Mouse (Mus musculus) ovary, adult 2 months (tissue): ENCODE measurements around the gene Gm45521. TPM values are rescaled to one million over a fixed set of nuclear protein-coding genes. Genes with fewer than 3 reads are reported as not detected.

Experiments
- polyA plus RNA-seq: library from polyadenylated mRNA; depleted of rRNA; stranded (reverse); fragments of >200 nt; gene quantifications from 2 replicates; pipeline ENCODE4 v1.2.3, GENCODE M21; 2012; rRNA removed

Gene Gm45521
- not detected in 2 replicates for polyA plus RNA-seq

DNA sequence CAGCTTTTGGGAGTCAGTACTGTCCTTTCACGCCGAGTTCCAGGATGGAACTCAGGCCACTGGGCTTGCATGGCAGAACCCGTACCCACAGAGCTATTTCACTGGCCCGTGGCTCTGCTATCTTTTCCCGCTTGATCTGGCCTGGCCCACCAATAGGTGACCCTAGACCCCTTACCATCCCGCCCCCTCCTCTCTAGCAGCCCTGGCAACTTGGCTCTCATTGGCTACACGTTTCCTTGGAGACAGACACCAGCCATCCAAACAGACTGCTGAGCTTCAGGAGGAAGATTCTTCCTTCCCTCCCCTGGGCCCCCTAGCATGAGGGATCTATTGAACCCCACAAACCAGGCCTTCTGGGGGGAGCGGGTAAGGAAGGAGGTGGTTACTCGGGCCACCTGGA, at the start of gene Gm45521:
Gene Gm45521, plus strand, starts transcription at position 240 of the 400 bp plus-strand sequence.

DNA sequence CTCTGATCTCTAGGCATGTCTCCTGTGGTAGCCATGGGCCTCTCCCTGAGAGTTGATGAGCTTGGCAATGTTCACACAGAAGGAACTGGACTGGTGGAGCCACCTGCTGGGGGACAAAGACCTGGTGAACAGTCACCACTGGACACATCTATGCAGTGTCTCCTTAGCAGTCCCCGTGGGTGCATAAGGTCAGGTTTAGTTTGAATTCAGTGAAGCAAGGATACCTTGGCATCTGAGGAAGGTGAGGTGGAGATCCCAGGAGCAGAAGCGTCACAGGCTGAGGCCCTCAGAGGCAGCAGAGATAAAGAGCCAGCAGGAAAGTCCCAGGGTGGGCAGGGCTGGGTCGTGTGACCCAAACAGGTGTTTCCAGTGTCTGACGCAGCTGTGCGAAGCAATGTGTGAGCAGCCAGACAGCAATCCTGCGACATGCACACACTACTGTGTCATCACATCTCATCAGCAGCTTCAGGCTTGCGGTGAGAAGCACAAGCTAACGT, 37.2 kb downstream of the Gm45521 start, which contains the start of gene Dnase1l3:
Gene Dnase1l3, minus strand, starts transcription at position 303 of the 497 bp plus-strand sequence.

DNA sequence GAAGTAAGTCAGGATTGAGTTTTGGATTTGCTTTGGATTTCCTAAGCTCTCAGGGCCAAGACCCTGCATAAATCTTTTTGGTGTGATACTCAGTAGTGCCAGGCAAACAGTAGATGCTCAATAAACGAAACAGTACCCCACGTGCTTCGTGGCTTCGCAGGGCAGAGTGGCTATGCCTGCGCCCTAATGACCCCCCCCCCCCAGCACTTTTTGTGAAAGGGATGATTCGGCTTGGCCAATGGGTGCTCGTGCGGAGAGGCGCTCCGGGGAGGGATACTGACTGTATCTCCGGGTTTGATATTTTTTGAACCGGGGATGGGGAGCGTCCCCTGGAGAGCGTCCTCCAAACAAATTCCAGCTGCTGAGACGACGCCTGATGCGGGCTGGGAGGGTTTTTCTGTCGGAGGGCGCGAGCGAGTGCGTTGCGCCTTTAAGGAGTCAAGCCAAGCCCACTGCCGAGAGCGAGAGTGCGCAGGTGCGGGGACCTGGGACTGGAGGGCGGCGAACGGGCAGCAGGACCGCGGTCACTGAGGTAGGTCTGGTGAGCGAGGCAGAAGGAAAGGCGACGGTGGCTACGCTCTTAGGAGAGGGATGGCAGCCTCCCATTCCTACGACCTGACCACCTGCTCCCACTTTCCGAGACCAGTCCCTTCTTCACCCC, 45.5 kb downstream of the Gm45521 start, which contains the start of gene Abhd6:
Gene Abhd6, plus strand, starts transcription at position 471 of the 661 bp plus-strand sequence.

Other genes with a start within 250 kb of the Gm45521 start
- gene Gm26661, start 165.7 kb upstream of the Gm45521 start, polyA plus RNA-seq, result not detected in 2 replicates
- 37.4 and 40.3 TPM in 2 replicates for gene Flnb, start 139.3 kb upstream of the Gm45521 start, polyA plus RNA-seq
- 0.38 and 0.61 TPM in 2 replicates for gene Dnase1l3, start 37.3 kb downstream of the Gm45521 start, polyA plus RNA-seq
- gene Abhd6, start 45.6 kb downstream of the Gm45521 start, polyA plus RNA-seq, result 18.9 and 23.0 TPM in 2 replicates
- 5.0 and 5.4 TPM in 2 replicates for gene Rpp14, start 123.1 kb downstream of the Gm45521 start, polyA plus RNA-seq
- gene Pxk, start 140.9 kb downstream of the Gm45521 start, polyA plus RNA-seq, result 27.3 and 42.1 TPM in 2 replicates
- gene Pdhb, start 215.7 kb downstream of the Gm45521 start, polyA plus RNA-seq, result 38.7 and 39.3 TPM in 2 replicates